Mouse (Mus musculus) layer of hippocampus, postnatal 25 days (tissue): Measurements from ENCODE around the gene Clpsl2. TPM values are rescaled to one million over a fixed set of nuclear protein-coding genes. Genes with fewer than 3 reads are reported as not detected.

Experiments
- microRNA-seq, 2 experiments: library from miRNA; unstranded; fragments of <30 nt; microRNA quantifications; one replicate each; pipeline ENCODE4 v1.2.0; 2021
- total RNA-seq, 2 experiments: library from RNA; stranded (reverse); gene quantifications; 2 replicates each; pipeline ENCODE4 v1.2.3; 2021

Gene Clpsl2
- total RNA-seq, 2 experiments from 2014 or later = not detected

Small RNA genes lying within 50 kb of the gene (microRNA-seq; reads per million reads assigned to microRNA genes)
- 0 reads per million in 2 experiments for gene Gm25195
- 0 reads per million in 2 experiments for gene Mir6969

Other genes with a start within 250 kb of the Clpsl2 start
- 10 to 100 TPM; 22.6 to 27.1 TPM for gene Fance, start 235.9 kb upstream of the Clpsl2 start, total RNA-seq
- 100 to 1,000 TPM; 353 to 376 TPM for gene Rpl10a, start 220.9 kb upstream of the Clpsl2 start, total RNA-seq
- 1 to 10 TPM; 2.2 to 4.0 TPM for gene Tead3, start 198.6 kb upstream of the Clpsl2 start, total RNA-seq
- gene Tulp1, start 184.2 kb upstream of the Clpsl2 start, total RNA-seq = not detected
- gene Fkbp5, start 31.9 kb upstream of the Clpsl2 start, total RNA-seq = 10 to 100 TPM; 62.5 to 85.0 TPM
- gene Armc12, start 18.6 kb upstream of the Clpsl2 start, total RNA-seq = not detected
- not detected for gene Clps, start 11.4 kb downstream of the Clpsl2 start, total RNA-seq
- gene Lhfpl5, start 26.2 kb downstream of the Clpsl2 start, total RNA-seq = 1 to 10 TPM; 3.6 to 4.0 TPM
- gene Srpk1, start 73.3 kb downstream of the Clpsl2 start, total RNA-seq = 10 to 100 TPM; 74.0 to 88.7 TPM
- gene Slc26a8, start 140.8 kb downstream of the Clpsl2 start, total RNA-seq = 10 to 100 TPM in 1 of 2 experiments, 1 to 10 TPM in 1; 6.0 to 10.8 TPM
- gene Mapk14, start 141.9 kb downstream of the Clpsl2 start, total RNA-seq = 10 to 100 TPM; 69.7 to 82.2 TPM
- gene AC170998.1, start 176.7 kb downstream of the Clpsl2 start, total RNA-seq = 1 to 10 TPM; 1.6 to 1.7 TPM
- 1 to 10 TPM in 1 of 2 experiments, under 1 TPM in 1; 0.45 to 1.3 TPM for gene Mapk13, start 219.9 kb downstream of the Clpsl2 start, total RNA-seq